Mouse (Mus musculus) small intestine, adult 2 months (tissue): ENCODE measurements at regions not wholly inside any gene's neighbourhood (a gene's known extent, or its start where the extent isn't known, plus 50 kb on each side); places are given as distances from the start of the nearest gene placed in this dataset.

ENCODE experiments used
- CTCF ChIP-seq: fragments of 200-500 bp; IDR thresholded peaks from 2 replicates; pipeline ENCODE4 v1.5.1; 2012; ENCODE audit warnings: low read depth, mild to moderate bottlenecking, control low read depth, inconsistent platforms, low read length, moderate library complexity, mixed read lengths; ENCODE audit not compliant: insufficient replicate concordance, insufficient read length; ENCODE audit errors: extremely low read depth
- POLR2A ChIP-seq: fragments of 200-500 bp; IDR thresholded peaks from 2 replicates; pipeline ENCODE4 v1.6.1; 2012; ENCODE audit warnings: low read depth, mild to moderate bottlenecking, control low read depth, inconsistent platforms, low read length, moderate library complexity

- no peak for TF ChIP-seq CTCF
- no peak for TF ChIP-seq POLR2A
Observed at GRCm38 (mm10) chr16:29849511-29849910, 214.7 kb upstream of the Hes1 start.
